ENCODE assay signal across 25 mouse cellular contexts in the genomic region with DNA sequence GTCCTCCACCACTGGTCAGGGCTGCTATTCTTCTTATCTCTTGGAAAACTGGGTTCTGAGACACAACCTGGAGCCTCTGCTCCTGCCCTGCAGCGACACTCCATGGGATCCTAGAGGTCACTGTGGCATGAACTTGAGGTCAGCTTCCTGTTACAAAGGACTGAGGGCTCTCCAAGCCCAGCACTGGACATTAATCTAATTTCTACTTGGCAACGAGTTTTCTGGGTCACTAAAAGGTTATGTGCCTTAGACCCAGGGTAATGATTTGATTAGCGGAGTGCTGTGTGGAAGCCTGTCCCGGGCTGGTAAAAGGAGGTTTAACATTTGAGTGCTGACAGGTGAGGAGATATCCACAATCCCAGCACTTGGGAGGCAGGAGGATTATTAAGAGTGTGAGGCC. TPM values are rescaled to one million over a fixed set of nuclear protein-coding genes. Genes with fewer than 3 reads are reported as not detected.
DNase-seq lines count a peak whose midpoint lies in the region; ATAC-seq and TF ChIP-seq lines count a peak whose summit lies in the region.
"Had no signal": no experiment of that assay in that cellular context is flagged by ENCODE, and none has a peak within 500 bp of the region (broad histone marks: within the 10 kb centered on the region; RNA-seq: fewer than 3 reads in every experiment).

No protein-coding gene starts in this region.

- no peak overlapping the region for H3K4me2 ChIP-seq in embryonic facial prominence, embryonic 15.5 days (replicated peaks)
- H3K4me2 ChIP-seq in limb, embryonic 15.5 days: no peak overlapping the region
- no peak overlapping the region for H3K4me2 ChIP-seq in liver, embryonic 16.5 days (ENCODE audit: low read depth, low read length)
- H3K4me2 ChIP-seq: hindbrain, embryonic 12.5 days; limb, embryonic 12.5 days; lung, embryonic 14.5 days; neural tube, embryonic 13.5 days had no signal

- TF ChIP-seq CTCF in ES-Bruce4 (IDR thresholded peaks at IDR 0.05; ENCODE audit: low read depth, low read length): no peak

- no peak overlapping the region for H3K4me3 ChIP-seq in embryonic facial prominence, embryonic 15.5 days (replicated peaks)
- no peak overlapping the region for H3K4me3 ChIP-seq in embryonic facial prominence, embryonic 10.5 days
- no peak overlapping the region for H3K4me3 ChIP-seq in limb, embryonic 15.5 days
- no peak overlapping the region for H3K4me3 ChIP-seq in limb, embryonic 10.5 days
- no peak overlapping the region for H3K4me3 ChIP-seq in ES-Bruce4 (ENCODE audit: low read depth, low read length)
- no peak overlapping the region for H3K4me3 ChIP-seq in liver, embryonic 16.5 days (ENCODE audit: low read depth, low read length)
- no peak overlapping the region for H3K4me3 ChIP-seq in hindbrain, embryonic 10.5 days
- H3K4me3 ChIP-seq: hindbrain, embryonic 12.5 days; limb, embryonic 12.5 days; myocyte; neural tube, embryonic 13.5 days had no signal

- no peak overlapping the region for H3K9ac ChIP-seq in embryonic facial prominence, embryonic 15.5 days
- no peak overlapping the region for H3K9ac ChIP-seq in limb, embryonic 15.5 days
- no peak overlapping the region for H3K9ac ChIP-seq in ES-Bruce4 (ENCODE audit: low read depth, poor library complexity, severe bottlenecking)
- no peak overlapping the region for H3K9ac ChIP-seq in liver, embryonic 16.5 days (ENCODE audit: low read depth, low read length)
- H3K9ac ChIP-seq: forebrain, postnatal 0 days; hindbrain, embryonic 12.5 days; limb, embryonic 12.5 days; lung, embryonic 14.5 days; neural tube, embryonic 13.5 days had no signal

- DNase-seq in embryonic facial prominence, embryonic 10.5 days (ENCODE audit: low spot score): no peak
- no peak for DNase-seq in limb, embryonic 10.5 days (ENCODE audit: low spot score)
- no peak for DNase-seq in hindbrain, embryonic 10.5 days (ENCODE audit: low spot score)
- no peak for DNase-seq in left cerebral cortex, adult 11 months (ENCODE audit: low spot score)
- DNase-seq: adrenal gland, adult 2 months; cerebellum, adult 18-20 months; cerebellum, postnatal 25 days; forebrain, postnatal 0 days; gastrocnemius, postnatal 14 days; heart, adult 11 months; kidney, adult 11 months; kidney, postnatal 14 days; lung, embryonic 14.5 days; lung, postnatal 36 days; thymus, postnatal 25 days had no signal

- H3K27ac ChIP-seq in embryonic facial prominence, embryonic 15.5 days (replicated peaks): 0 out of 2 replicates have a peak overlapping the region, but pooled peaks have one; percentile 22
- no peak overlapping the region for H3K27ac ChIP-seq in embryonic facial prominence, embryonic 10.5 days (replicated peaks)
- peak overlapping the region; percentile 51 for H3K27ac ChIP-seq in limb, embryonic 15.5 days
- H3K27ac ChIP-seq in limb, embryonic 10.5 days: no peak overlapping the region
- 0 out of 2 replicates have a peak overlapping the region, but pooled peaks have one; percentile 5 for H3K27ac ChIP-seq in ES-Bruce4 (ENCODE audit: insufficient read depth, low read length)
- peak overlapping the region; percentile 52; the same call in 1 of the 2 replicates for H3K27ac ChIP-seq in liver, embryonic 16.5 days (ENCODE audit: low read length)
- H3K27ac ChIP-seq in hindbrain, embryonic 10.5 days: no peak overlapping the region
- H3K27ac ChIP-seq: hindbrain, embryonic 12.5 days; limb, embryonic 12.5 days; neural tube, embryonic 13.5 days had no signal

- ATAC-seq in embryonic facial prominence, embryonic 15.5 days (ENCODE audit: insufficient number of reproducible peaks, low FRiP score, low TSS enrichment, low read depth): no peak
- no peak for ATAC-seq in limb, embryonic 15.5 days (ENCODE audit: insufficient number of reproducible peaks, low FRiP score, low TSS enrichment, low read depth)
- no peak for ATAC-seq in liver, embryonic 16.5 days (ENCODE audit: low read depth)
- ATAC-seq: forebrain, postnatal 0 days; midbrain, embryonic 16.5 days; Patski had no signal

- H3K9me3 ChIP-seq in embryonic facial prominence, embryonic 15.5 days (replicated peaks): no peaks in the 10 kb centered on the region
- no peaks in the 10 kb centered on the region for H3K9me3 ChIP-seq in embryonic facial prominence, embryonic 10.5 days
- H3K9me3 ChIP-seq in limb, embryonic 15.5 days: no peaks in the 10 kb centered on the region
- H3K9me3 ChIP-seq in limb, embryonic 10.5 days (replicated peaks): no peaks in the 10 kb centered on the region
- H3K9me3 ChIP-seq in ES-Bruce4 (replicated peaks; ENCODE audit: control insufficient read depth, insufficient read depth, low read length, poor library complexity, severe bottlenecking): no peaks in the 10 kb centered on the region
- no peaks in the 10 kb centered on the region for H3K9me3 ChIP-seq in liver, embryonic 16.5 days (replicated peaks; ENCODE audit: control insufficient read depth, low read length)
- H3K9me3 ChIP-seq in hindbrain, embryonic 10.5 days: no peaks in the 10 kb centered on the region
- H3K9me3 ChIP-seq: hindbrain, embryonic 12.5 days; limb, embryonic 12.5 days; neural tube, embryonic 13.5 days had no signal

- H3K27me3 ChIP-seq in embryonic facial prominence, embryonic 15.5 days: no peaks in the 10 kb centered on the region
- peaks cover 21% of the 10 kb centered on the region for H3K27me3 ChIP-seq in embryonic facial prominence, embryonic 10.5 days (replicated peaks; ENCODE audit: low read depth, poor library complexity, severe bottlenecking)
- H3K27me3 ChIP-seq in limb, embryonic 15.5 days: no peaks in the 10 kb centered on the region
- peaks cover 21% of the 10 kb centered on the region for H3K27me3 ChIP-seq in limb, embryonic 10.5 days (ENCODE audit: low read depth, poor library complexity, severe bottlenecking)
- no peaks in the 10 kb centered on the region for H3K27me3 ChIP-seq in ES-Bruce4 (ENCODE audit: control insufficient read depth, insufficient read depth, low read length, poor library complexity, severe bottlenecking)
- no peaks in the 10 kb centered on the region for H3K27me3 ChIP-seq in liver, embryonic 16.5 days (ENCODE audit: control insufficient read depth, insufficient read depth, low read depth, low read length)
- no peaks in the 10 kb centered on the region for H3K27me3 ChIP-seq in hindbrain, embryonic 10.5 days (ENCODE audit: insufficient read depth, poor library complexity, severe bottlenecking)
- H3K27me3 ChIP-seq: hindbrain, embryonic 12.5 days; neural tube, embryonic 13.5 days; Patski had no signal

- TF ChIP-seq POLR2A in ES-Bruce4 (IDR thresholded peaks at IDR 0.05; ENCODE audit: insufficient read depth, low read length): no peak

- no peaks in the 10 kb centered on the region for H3K36me3 ChIP-seq in embryonic facial prominence, embryonic 15.5 days
- no peaks in the 10 kb centered on the region for H3K36me3 ChIP-seq in embryonic facial prominence, embryonic 10.5 days (replicated peaks)
- 0 out of 2 replicates have a peak, but pooled peaks cover 2% of the 10 kb centered on the region for H3K36me3 ChIP-seq in limb, embryonic 15.5 days
- H3K36me3 ChIP-seq in limb, embryonic 10.5 days: no peaks in the 10 kb centered on the region
- no peaks in the 10 kb centered on the region for H3K36me3 ChIP-seq in ES-Bruce4 (ENCODE audit: control insufficient read depth, insufficient read depth, low read length, poor library complexity, severe bottlenecking)
- H3K36me3 ChIP-seq in liver, embryonic 16.5 days (ENCODE audit: control insufficient read depth, insufficient read depth): no peaks in the 10 kb centered on the region; the same call in 1 of the 2 replicates
- H3K36me3 ChIP-seq in hindbrain, embryonic 10.5 days: no peaks in the 10 kb centered on the region
- H3K36me3 ChIP-seq: hindbrain, embryonic 12.5 days; limb, embryonic 12.5 days; neural tube, embryonic 13.5 days had no signal

- no peak for TF ChIP-seq EP300 in ES-Bruce4 (IDR thresholded peaks at IDR 0.05; ENCODE audit: insufficient read depth, low read depth, low read length)

- H3K4me1 ChIP-seq in embryonic facial prominence, embryonic 15.5 days: peaks cover 61% of the 10 kb centered on the region
- H3K4me1 ChIP-seq in embryonic facial prominence, embryonic 10.5 days: peaks cover 47% of the 10 kb centered on the region
- peaks cover 78% of the 10 kb centered on the region for H3K4me1 ChIP-seq in limb, embryonic 15.5 days
- peaks cover 42% of the 10 kb centered on the region for H3K4me1 ChIP-seq in limb, embryonic 10.5 days
- peaks cover 23% of the 10 kb centered on the region for H3K4me1 ChIP-seq in ES-Bruce4 (ENCODE audit: control insufficient read depth, insufficient read depth, low read length)
- H3K4me1 ChIP-seq in liver, embryonic 16.5 days (ENCODE audit: control insufficient read depth, low read depth, low read length): peaks cover 52% of the 10 kb centered on the region
- peaks cover 38% of the 10 kb centered on the region for H3K4me1 ChIP-seq in hindbrain, embryonic 10.5 days (replicated peaks)

- 27% methylated on average over 4 of the region's 4 CpGs for WGBS in embryonic facial prominence, embryonic 15.5 days
- 31% methylated on average over 4 of the region's 4 CpGs for WGBS in embryonic facial prominence, embryonic 10.5 days
- WGBS in limb, embryonic 15.5 days: 38% methylated on average over 4 of the region's 4 CpGs
- 20% methylated on average over 4 of the region's 4 CpGs for WGBS in limb, embryonic 10.5 days
- WGBS in liver, embryonic 16.5 days (ENCODE audit: insufficient replicate concordance): 42% methylated on average over 4 of the region's 4 CpGs
- 52% methylated on average over 4 of the region's 4 CpGs for WGBS in hindbrain, embryonic 10.5 days

RNA-seq across cellular contexts. Expression of gene Cd9, which starts 9.0 kb away (rescaled TPM):
- 366 and 382 TPM in 2 replicates for polyA plus RNA-seq in embryonic facial prominence, embryonic 15.5 days (2015; fragmentation: Nextera tagmentation; extraction: Ambion mirVana)
- polyA plus RNA-seq in embryonic facial prominence, embryonic 10.5 days (2016; fragmentation: Nextera tagmentation; extraction: Ambion mirVana): 33.0 and 36.2 TPM in 2 replicates
- 490 and 511 TPM in 2 replicates for polyA plus RNA-seq in limb, embryonic 15.5 days (2015; fragmentation: Nextera tagmentation; extraction: Ambion mirVana)
- polyA plus RNA-seq in limb, embryonic 10.5 days (2016; fragmentation: Nextera tagmentation; extraction: Ambion mirVana): 22.5 and 33.2 TPM in 2 replicates
- polyA plus RNA-seq in ES-Bruce4 (2011; ENCODE audit: insufficient read depth, insufficient read length, low read depth, missing spikeins): 417 and 439 TPM in 2 replicates
- 165 and 168 TPM in 2 replicates for polyA plus RNA-seq in liver, embryonic 16.5 days (2015; fragmentation: Nextera tagmentation; extraction: Ambion mirVana)
- polyA plus RNA-seq in hindbrain, embryonic 10.5 days (2016; fragmentation: Nextera tagmentation; extraction: Ambion mirVana): 35.9 and 39.9 TPM in 2 replicates

Comparison
In these comparisons a context has a peak if more than half of its experiments do, and no peak if none do; other contexts are left out.
1. H3K27ac ChIP-seq: peak in embryonic facial prominence, embryonic 15.5 days (single experiment), limb, embryonic 15.5 days (single experiment), ES-Bruce4 (single experiment) and liver, embryonic 16.5 days (single experiment); none in embryonic facial prominence, embryonic 10.5 days (single experiment), limb, embryonic 10.5 days (single experiment) and hindbrain, embryonic 10.5 days (single experiment).